Mouse (Mus musculus) kidney, embryonic 16.5 days (tissue): ENCODE measurements at regions not wholly inside any gene's neighbourhood (a gene's known extent, or its start where the extent isn't known, plus 50 kb on each side); places are given as distances from the start of the nearest gene placed in this dataset.

Experiments used
- ATAC-seq: fragments of 200-750 bp; cut with Nextera tagmentation; 2 replicates; pipeline ENCODE4 v1.8.0; 2017; ENCODE audit warnings: moderate TSS enrichment; ENCODE audit not compliant: low FRiP score, low TSS enrichment
- H3K27ac ChIP-seq: fragments of 300-500 bp; sonication (generic); 2 replicates; pipeline ENCODE4 v1.5.1; 2014; ENCODE audit warnings: low read length
- H3K27me3 ChIP-seq: fragments of 300-500 bp; sonication (generic); 2 replicates; pipeline ENCODE4 v1.6.1; 2014; ENCODE audit warnings: low read length, control low read depth, mixed read lengths; ENCODE audit not compliant: insufficient read depth
- H3K36me3 ChIP-seq: fragments of 300-500 bp; sonication (generic); 2 replicates; pipeline ENCODE4 v1.6.1; 2014; ENCODE audit warnings: low read length, control low read depth, mixed read lengths; ENCODE audit not compliant: insufficient read depth
- H3K4me1 ChIP-seq: fragments of 300-500 bp; sonication (generic); 2 replicates; pipeline ENCODE4 v1.6.1; 2014; ENCODE audit warnings: low read length, control low read depth, mixed read lengths; ENCODE audit not compliant: insufficient read depth
- H3K4me2 ChIP-seq: fragments of 300-500 bp; sonication (generic); replicated peaks from 2 replicates; pipeline ENCODE4 v1.6.1; 2014; ENCODE audit warnings: low read depth, low read length
- H3K4me3 ChIP-seq: fragments of 300-500 bp; sonication (generic); 2 replicates; pipeline ENCODE4 v1.5.1; 2014; ENCODE audit warnings: mild to moderate bottlenecking, low read length
- H3K9ac ChIP-seq: fragments of 300-500 bp; sonication (generic); replicated peaks from 2 replicates; pipeline ENCODE4 v1.6.1; 2014; ENCODE audit warnings: low read length
- H3K9me3 ChIP-seq: fragments of 300-500 bp; sonication (generic); 2 replicates; pipeline ENCODE4 v1.6.1; 2016; ENCODE audit warnings: low read length, control low read depth
- WGBS: fragments of 180-500 bp; shearing (Covaris S2); extraction: QIAGEN DNeasy Blood & Tissue Kit; methylation state at CpG from one replicate; pipeline ENCODE4 v1.1.7; 2014; 5-methylcytosine and 5-hydroxymethylcytosine counted together

DNA sequence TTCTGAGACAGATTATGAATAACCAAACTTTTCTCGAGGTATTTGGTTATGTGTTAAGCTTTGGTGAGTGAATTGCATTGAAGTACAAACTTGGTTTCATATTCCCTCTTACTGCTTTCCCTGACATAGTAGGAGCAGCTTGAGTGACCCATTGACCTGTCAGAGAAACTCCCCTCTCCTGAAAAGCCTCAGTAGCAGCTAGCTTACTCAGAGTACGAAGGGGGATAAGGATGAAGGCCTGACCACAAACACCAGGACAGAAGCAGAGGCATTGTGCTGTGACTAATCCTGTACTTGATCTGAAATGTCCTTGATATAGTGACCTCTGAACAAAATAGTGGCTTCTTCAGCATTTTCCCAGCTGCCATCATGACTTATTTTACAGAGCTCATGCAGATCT is 1070.4 kb downstream of the Pcdh9 start:
- Histone ChIP-seq H3K4me3 (no peak overlapping the region), H3K36me3 (no peaks in the 10 kb centered on the region), H3K27ac (no peak overlapping the region), H3K4me2 (no peak overlapping the region), H3K9me3 (no peaks in the 10 kb centered on the region), H3K4me1 (no peaks in the 10 kb centered on the region), H3K9ac (no peak overlapping the region), H3K27me3 (no peaks in the 10 kb centered on the region)
- WGBS: 41% methylated on average over 2 of the region's 2 CpGs
- peak; percentile 71; the same call in 1 of the 2 replicates for ATAC-seq
